Mouse (Mus musculus) embryonic fibroblast, embryonic 13.5 days (primary cell): ENCODE results near the gene Olfr535.

Experiments
- CTCF ChIP-seq: IDR thresholded peaks from 2 replicates; pipeline ENCODE4 v1.5.1; 2011; ENCODE audit warnings: mild to moderate bottlenecking, control low read depth, low read length, moderate library complexity, borderline replicate concordance; ENCODE audit not compliant: insufficient read depth
- POLR2A ChIP-seq: IDR thresholded peaks from 2 replicates; pipeline ENCODE4 v1.6.1; 2011; ENCODE audit warnings: low read depth, mild to moderate bottlenecking, control low read depth, low read length, moderate library complexity

DNA sequence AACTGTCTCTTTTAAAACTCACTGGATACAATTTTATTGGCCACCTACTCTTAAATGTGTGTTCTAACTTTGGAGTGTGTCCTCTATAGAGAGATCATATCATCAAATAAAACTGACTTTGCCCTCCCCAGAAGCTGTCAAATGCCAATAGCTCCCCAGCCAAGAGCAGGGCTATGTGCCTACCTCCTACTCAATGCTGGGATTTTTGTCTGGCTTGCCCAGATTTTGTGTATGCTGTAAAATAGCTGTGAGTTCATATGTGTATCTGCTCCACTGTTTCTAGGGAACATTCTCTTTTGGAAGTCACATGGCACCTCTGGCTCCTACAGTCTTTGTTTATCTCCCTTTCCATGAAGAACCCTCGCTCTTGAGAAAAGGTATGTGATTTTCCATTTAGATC is 5.0 kb downstream of the Olfr535 start:
- TF ChIP-seq CTCF (no peak), POLR2A (no peak)
